ENCODE assay signal across 8 mouse cellular contexts in the genomic region with DNA sequence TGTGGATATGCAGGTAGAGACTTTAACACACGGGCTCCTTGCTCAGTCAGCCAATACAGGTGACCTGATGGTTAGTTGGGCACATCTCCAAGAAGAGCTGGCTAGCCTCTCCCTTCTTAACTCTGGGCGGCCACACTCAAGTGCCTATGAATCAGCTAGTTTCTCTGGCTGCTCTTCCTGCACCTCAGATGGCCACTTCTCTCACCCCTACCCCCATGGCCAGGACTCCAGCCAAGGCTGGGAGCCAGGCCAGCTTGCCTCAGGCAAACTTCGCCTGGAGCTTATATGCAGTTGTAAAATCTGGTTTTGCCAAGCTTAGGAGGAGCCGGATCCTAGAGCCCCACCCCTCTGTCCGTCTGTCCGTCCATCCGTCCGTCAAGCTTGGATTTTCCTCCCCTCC. TPM values are rescaled to one million over a fixed set of nuclear protein-coding genes. Genes with fewer than 3 reads are reported as not detected.
DNase-seq lines count a peak whose midpoint lies in the region; ATAC-seq and TF ChIP-seq lines count a peak whose summit lies in the region.

No protein-coding gene starts in this region.

- TF ChIP-seq POLR2A in brain, embryonic 14.5 days (IDR thresholded peaks at IDR 0.05; ENCODE audit: borderline replicate concordance, extremely low read depth, insufficient read depth, insufficient read length, poor library complexity, severe bottlenecking): no peak

- ATAC-seq in hindbrain, embryonic 11.5 days (ENCODE audit: low FRiP score): no peak
- ATAC-seq in hindbrain, embryonic 16.5 days: no peak
- ATAC-seq in liver, embryonic 12.5 days: no peak

- no peak for TF ChIP-seq CTCF in brain, embryonic 14.5 days (IDR thresholded peaks at IDR 0.05; ENCODE audit: borderline replicate concordance, extremely low read depth, insufficient read depth, insufficient read length)

- H3K36me3 ChIP-seq in hindbrain, embryonic 10.5 days: no peaks in the 10 kb centered on the region
- no peaks in the 10 kb centered on the region for H3K36me3 ChIP-seq in hindbrain, embryonic 11.5 days (ENCODE audit: control insufficient read depth, insufficient read depth, low read length)
- H3K36me3 ChIP-seq in hindbrain, embryonic 16.5 days (ENCODE audit: control insufficient read depth, insufficient read depth, low read length): no peaks in the 10 kb centered on the region
- no peaks in the 10 kb centered on the region for H3K36me3 ChIP-seq in liver, embryonic 12.5 days

- 52% methylated on average over 8 of the region's 8 CpGs for WGBS in hindbrain, embryonic 10.5 days
- 56% methylated on average over 8 of the region's 8 CpGs for WGBS in hindbrain, embryonic 11.5 days
- WGBS in hindbrain, embryonic 16.5 days: 40% methylated on average over 8 of the region's 8 CpGs
- 43% methylated on average over 8 of the region's 8 CpGs for WGBS in liver, embryonic 12.5 days (ENCODE audit: insufficient replicate concordance)

- no peak overlapping the region for H3K4me2 ChIP-seq in hindbrain, embryonic 11.5 days (replicated peaks; ENCODE audit: low read depth, low read length)
- H3K4me2 ChIP-seq in hindbrain, embryonic 16.5 days (ENCODE audit: low read length): peak overlapping the region; percentile 59
- H3K4me2 ChIP-seq in liver, embryonic 12.5 days: peak overlapping the region; percentile 65

- no peak overlapping the region for H3K27ac ChIP-seq in hindbrain, embryonic 10.5 days
- no peak overlapping the region for H3K27ac ChIP-seq in hindbrain, embryonic 11.5 days (ENCODE audit: low read depth, low read length)
- H3K27ac ChIP-seq in hindbrain, embryonic 16.5 days (ENCODE audit: low read depth, low read length): no peak overlapping the region
- no peak overlapping the region for H3K27ac ChIP-seq in liver, embryonic 12.5 days

- H3K9me3 ChIP-seq in hindbrain, embryonic 10.5 days: no peaks in the 10 kb centered on the region
- H3K9me3 ChIP-seq in hindbrain, embryonic 11.5 days (ENCODE audit: control insufficient read depth, low read length): no peaks in the 10 kb centered on the region
- no peaks in the 10 kb centered on the region for H3K9me3 ChIP-seq in hindbrain, embryonic 16.5 days (ENCODE audit: control insufficient read depth, low read length)
- H3K9me3 ChIP-seq in liver, embryonic 12.5 days (replicated peaks): no peaks in the 10 kb centered on the region

- no peak for DNase-seq in hindbrain, embryonic 10.5 days (ENCODE audit: low spot score)
- DNase-seq in hindbrain, embryonic 11.5 days (ENCODE audit: low spot score): no peak
- peak; percentile 61 for DNase-seq in brain, embryonic 14.5 days (ENCODE audit: low read depth)
- peak; percentile 71 to 85 for DNase-seq in gastrocnemius, adult 8-10 months (ENCODE audit: low spot score in 2 of 2)
- peak; percentile 90 for DNase-seq in skeletal muscle tissue, adult 2 months (ENCODE audit: low read depth, low spot score)
- DNase-seq in thymus, postnatal 36 days: no peak

- H3K9ac ChIP-seq in hindbrain, embryonic 11.5 days (ENCODE audit: low read depth, low read length): no peak overlapping the region
- no peak overlapping the region for H3K9ac ChIP-seq in hindbrain, embryonic 16.5 days (ENCODE audit: low read depth, low read length)
- no peak overlapping the region for H3K9ac ChIP-seq in liver, embryonic 12.5 days

- peak overlapping the region; percentile 71; the same call in 1 of the 2 replicates for H3K4me3 ChIP-seq in hindbrain, embryonic 10.5 days
- no peak overlapping the region for H3K4me3 ChIP-seq in hindbrain, embryonic 11.5 days (ENCODE audit: low read depth, low read length)
- peak overlapping the region; percentile 39; the same call in 1 of the 2 replicates for H3K4me3 ChIP-seq in hindbrain, embryonic 16.5 days (ENCODE audit: low read length)
- H3K4me3 ChIP-seq in liver, embryonic 12.5 days: no peak overlapping the region

- peaks cover 84% of the 10 kb centered on the region for H3K27me3 ChIP-seq in hindbrain, embryonic 10.5 days (ENCODE audit: insufficient read depth, poor library complexity, severe bottlenecking)
- peaks cover 32% of the 10 kb centered on the region for H3K27me3 ChIP-seq in hindbrain, embryonic 11.5 days (ENCODE audit: control insufficient read depth, insufficient read depth, low read length)
- peaks cover 23% of the 10 kb centered on the region for H3K27me3 ChIP-seq in hindbrain, embryonic 16.5 days (replicated peaks; ENCODE audit: control insufficient read depth, insufficient read depth, low read length)
- H3K27me3 ChIP-seq in liver, embryonic 12.5 days (replicated peaks): peaks cover 84% of the 10 kb centered on the region

- H3K4me1 ChIP-seq in hindbrain, embryonic 10.5 days (replicated peaks): peaks cover 47% of the 10 kb centered on the region
- peaks cover 6% of the 10 kb centered on the region for H3K4me1 ChIP-seq in hindbrain, embryonic 11.5 days (replicated peaks; ENCODE audit: control insufficient read depth, insufficient read depth, low read length)
- H3K4me1 ChIP-seq in hindbrain, embryonic 16.5 days (ENCODE audit: control insufficient read depth, insufficient read depth, low read depth, low read length): peaks cover 26% of the 10 kb centered on the region
- peaks cover 8% of the 10 kb centered on the region; the same call in 1 of the 2 replicates for H3K4me1 ChIP-seq in liver, embryonic 12.5 days

RNA-seq across cellular contexts. Expression of a gene that starts 1.7 kb away (rescaled TPM):
- 28.6 and 43.7 TPM in 2 replicates for polyA plus RNA-seq in hindbrain, embryonic 10.5 days (2016; fragmentation: Nextera tagmentation; extraction: Ambion mirVana)
- polyA plus RNA-seq in hindbrain, embryonic 11.5 days (2014; fragmentation: Nextera tagmentation; extraction: Ambion mirVana): 58.0 and 64.2 TPM in 2 replicates
- 7.3 and 21.8 TPM in 2 replicates for polyA plus RNA-seq in brain, embryonic 14.5 days (2012; rRNA removed)
- total RNA-seq in gastrocnemius, adult 8-10 months (2022): 10 to 100 TPM; 12.7 to 25.4 (median 23.4) TPM
- 44.2 and 50.1 TPM in 2 replicates for polyA plus RNA-seq in hindbrain, embryonic 16.5 days (2015; fragmentation: Nextera tagmentation; extraction: Ambion mirVana)
- polyA plus RNA-seq in liver, embryonic 12.5 days (2016; fragmentation: Nextera tagmentation; extraction: Ambion mirVana): 38.3 and 39.8 TPM in 2 replicates

Comparison
In these comparisons a context has a peak if more than half of its experiments do, and no peak if none do; other contexts are left out.
1. H3K4me3 ChIP-seq: peak in hindbrain, embryonic 10.5 days (single experiment) and hindbrain, embryonic 16.5 days (single experiment); none in hindbrain, embryonic 11.5 days (single experiment) and liver, embryonic 12.5 days (single experiment).
2. DNase-seq: peak in brain, embryonic 14.5 days (single experiment), gastrocnemius, adult 8-10 months (2 of 2) and skeletal muscle tissue, adult 2 months (single experiment); none in hindbrain, embryonic 10.5 days (single experiment), hindbrain, embryonic 11.5 days (single experiment) and thymus, postnatal 36 days (0 of 2).